Mouse (Mus musculus) G1E-ER4 (cell line): ENCODE measurements around the gene Ttc7b. TPM values are rescaled to one million over a fixed set of nuclear protein-coding genes. Genes with fewer than 3 reads are reported as not detected.

Experiments
- GATA1 ChIP-seq: IDR thresholded peaks from one replicate; pipeline ENCODE4 v1.8.0; 2012; ENCODE audit warnings: low read length, inconsistent platforms
- polyA plus RNA-seq: library from polyadenylated mRNA; stranded (reverse); fragments of >175 nt; gene quantifications from 2 replicates; pipeline ENCODE4 v1.2.3, GENCODE M21; 2012

Ttc7b gene
- polyA plus RNA-seq, 1 experiment, result 24.7 TPM

GRCm38 (mm10) chr12:100530871-100531270 is 10.2 kb upstream of the Ttc7b start:
- TF ChIP-seq GATA1, result no peak

- no peak for TF ChIP-seq GATA1
Measured at GRCm38 (mm10) chr12:100529651-100530050, 9.0 kb upstream of the Ttc7b start.

GRCm38 (mm10) chr12:100529172-100529571 is 8.5 kb upstream of the Ttc7b start:
- TF ChIP-seq GATA1, result no peak

- TF ChIP-seq GATA1, result no peak
Measured at GRCm38 (mm10) chr12:100528246-100528645, 7.6 kb upstream of the Ttc7b start.

- no peak for TF ChIP-seq GATA1
Measured at GRCm38 (mm10) chr12:100527753-100528152, 7.1 kb upstream of the Ttc7b start.

GRCm38 (mm10) chr12:100527241-100527640 is 6.6 kb upstream of the Ttc7b start:
- TF ChIP-seq GATA1, result no peak

- no peak for TF ChIP-seq GATA1
Measured at GRCm38 (mm10) chr12:100525939-100526338, 5.3 kb upstream of the Ttc7b start.

- TF ChIP-seq GATA1, result no peak
Measured at GRCm38 (mm10) chr12:100520077-100520793, 391 bp downstream of the Ttc7b start.

GRCm38 (mm10) chr12:100519684-100520076 is 946 bp downstream of the Ttc7b start:
- no peak for TF ChIP-seq GATA1

GRCm38 (mm10) chr12:100517371-100517770 is 3.3 kb downstream of the Ttc7b start:
- TF ChIP-seq GATA1, result no peak

GRCm38 (mm10) chr12:100516161-100516838 is 4.3 kb downstream of the Ttc7b start:
- TF ChIP-seq GATA1, result no peak

- no peak for TF ChIP-seq GATA1
Measured at GRCm38 (mm10) chr12:100515493-100515892, 5.1 kb downstream of the Ttc7b start.

- TF ChIP-seq GATA1, result no peak
Measured at GRCm38 (mm10) chr12:100514611-100515010, 6.0 kb downstream of the Ttc7b start.

- no peak for TF ChIP-seq GATA1
Measured at GRCm38 (mm10) chr12:100513131-100513530, 7.5 kb downstream of the Ttc7b start.

- no peak for TF ChIP-seq GATA1
Measured at GRCm38 (mm10) chr12:100512641-100513040, 8.0 kb downstream of the Ttc7b start.

GRCm38 (mm10) chr12:100509615-100510282 is 10.9 kb downstream of the Ttc7b start:
- no peak for TF ChIP-seq GATA1
